Mouse (Mus musculus) splenic B cell, adult 2 months (primary cell): ENCODE results near the gene Erich3.

Source experiments
- DNase-seq: peaks from one replicate; pipeline ENCODE4 v3.0.0-alpha.2; 2011; ENCODE audit warnings: low read depth, low spot score
- H3K27me3 ChIP-seq: 2 replicates; pipeline ENCODE4 v1.6.1; 2012; ENCODE audit warnings: mild to moderate bottlenecking, low read length, moderate library complexity, mixed read lengths; ENCODE audit not compliant: control insufficient read depth, poor library complexity, insufficient read depth, severe bottlenecking
- H3K36me3 ChIP-seq: 2 replicates; pipeline ENCODE4 v1.6.1; 2012; ENCODE audit warnings: mild to moderate bottlenecking, low read length, moderate library complexity, mixed read lengths; ENCODE audit not compliant: control insufficient read depth, poor library complexity, insufficient read depth, severe bottlenecking

Erich3 gene

GRCm38 (mm10) chr3:154698907-154699306 is 35.2 kb downstream of the Erich3 start:
- no peak for DNase-seq
- Histone ChIP-seq H3K36me3 (no peaks in the 10 kb centered on the region), H3K27me3 (no peaks in the 10 kb centered on the region)

- DNase-seq, result no peak
- no peaks in the 10 kb centered on the region for H3K27me3 ChIP-seq
- no peaks in the 10 kb centered on the region for H3K36me3 ChIP-seq
Measured at GRCm38 (mm10) chr3:154700296-154700695, 36.6 kb downstream of the Erich3 start.

DNA sequence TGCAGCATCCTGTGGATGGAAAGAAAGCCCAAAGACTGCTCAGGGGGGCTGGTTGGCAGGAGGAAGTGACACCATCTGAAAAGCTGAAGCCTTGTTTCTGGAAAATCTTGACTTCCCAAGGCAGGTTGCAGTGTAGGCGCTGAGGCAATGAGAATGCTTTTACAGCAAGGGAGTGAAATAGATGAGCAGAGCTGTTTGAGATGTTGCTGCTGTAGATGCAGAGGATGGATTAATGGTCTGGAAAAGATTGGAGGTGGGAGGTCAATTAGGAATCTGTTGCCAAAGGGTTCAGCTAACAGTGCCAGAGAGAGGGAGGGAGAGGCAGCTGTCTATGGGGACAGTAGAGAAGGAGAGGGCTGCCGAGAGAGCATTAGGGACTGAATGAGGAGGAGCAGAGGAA is 37.1 kb downstream of the Erich3 start:
- no peak for DNase-seq
- Histone ChIP-seq H3K27me3 (no peaks in the 10 kb centered on the region), H3K36me3 (no peaks in the 10 kb centered on the region)

GRCm38 (mm10) chr3:154704755-154705154 is 41.1 kb downstream of the Erich3 start:
- no peaks in the 10 kb centered on the region for H3K36me3 ChIP-seq
- no peaks in the 10 kb centered on the region for H3K27me3 ChIP-seq
- DNase-seq, result no peak

- Histone ChIP-seq H3K36me3 (no peaks in the 10 kb centered on the region), H3K27me3 (no peaks in the 10 kb centered on the region)
- no peak for DNase-seq
Measured at GRCm38 (mm10) chr3:154708150-154708549, 44.5 kb downstream of the Erich3 start.

DNA sequence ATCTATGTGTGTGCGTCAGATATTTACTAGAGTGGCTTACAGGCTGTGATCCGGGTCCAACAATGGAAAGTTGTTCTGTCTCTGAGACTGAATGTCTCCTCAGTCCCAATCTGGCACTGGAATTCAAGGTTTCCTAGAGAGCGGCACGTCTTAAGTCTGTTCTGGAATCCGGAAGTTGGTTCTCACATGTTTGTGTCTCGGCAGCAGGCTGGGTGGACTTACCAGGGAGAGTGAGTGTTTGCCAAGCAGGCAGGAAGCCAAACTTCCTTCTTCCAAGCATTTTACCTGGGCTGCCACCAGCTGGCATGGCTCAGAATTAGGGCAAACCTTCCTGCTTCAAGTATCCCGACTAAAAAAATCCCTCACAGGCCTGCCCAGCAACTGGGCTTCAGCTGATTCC is 59.5 kb downstream of the Erich3 start:
- Histone ChIP-seq H3K27me3 (no peaks in the 10 kb centered on the region), H3K36me3 (no peaks in the 10 kb centered on the region)
- DNase-seq, result no peak

DNA sequence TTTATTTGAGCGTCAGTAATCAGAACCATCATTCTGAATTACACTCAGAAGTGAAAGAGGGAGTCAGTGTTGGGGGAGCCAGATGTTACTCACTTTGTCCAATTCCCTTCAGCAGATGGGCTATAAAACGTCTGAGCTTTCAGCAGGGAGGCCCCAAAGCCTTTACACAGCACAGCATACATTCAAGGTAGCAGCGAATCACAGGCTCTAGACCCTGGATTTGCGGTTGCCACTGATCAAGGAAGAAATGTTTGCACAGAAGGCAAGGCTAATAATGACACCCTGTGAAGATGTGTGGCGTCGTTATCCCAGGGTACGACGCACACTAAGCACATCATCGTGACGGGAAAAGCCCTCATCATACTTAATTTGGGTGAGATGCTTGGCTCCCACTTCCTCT is 67.8 kb downstream of the Erich3 start:
- Histone ChIP-seq H3K27me3 (no peaks in the 10 kb centered on the region), H3K36me3 (no peaks in the 10 kb centered on the region)
- DNase-seq, result no peak

DNA sequence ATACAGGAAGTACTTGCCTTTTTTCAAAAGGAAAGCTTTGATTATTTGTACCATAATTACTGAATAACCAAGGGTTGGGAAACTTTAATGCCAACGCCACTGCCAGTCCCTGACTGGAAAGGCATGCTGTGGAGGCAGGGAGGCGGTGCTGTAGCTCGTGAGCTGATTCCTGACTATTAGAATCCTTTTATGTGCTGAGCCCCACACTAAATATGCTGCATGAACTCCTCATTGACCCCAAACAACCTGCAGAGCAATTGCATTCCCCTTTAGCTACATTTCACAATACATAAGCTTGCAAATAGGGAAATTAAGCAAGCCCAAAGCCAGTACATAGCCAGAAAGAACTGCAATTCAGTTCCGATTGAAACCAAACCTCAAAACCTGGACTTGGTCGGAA is 77.8 kb downstream of the Erich3 start:
- no peaks in the 10 kb centered on the region for H3K27me3 ChIP-seq
- no peak for DNase-seq
- no peaks in the 10 kb centered on the region for H3K36me3 ChIP-seq

GRCm38 (mm10) chr3:154742927-154743326 is 79.3 kb downstream of the Erich3 start:
- Histone ChIP-seq H3K27me3 (no peaks in the 10 kb centered on the region), H3K36me3 (no peaks in the 10 kb centered on the region)
- no peak for DNase-seq

DNA sequence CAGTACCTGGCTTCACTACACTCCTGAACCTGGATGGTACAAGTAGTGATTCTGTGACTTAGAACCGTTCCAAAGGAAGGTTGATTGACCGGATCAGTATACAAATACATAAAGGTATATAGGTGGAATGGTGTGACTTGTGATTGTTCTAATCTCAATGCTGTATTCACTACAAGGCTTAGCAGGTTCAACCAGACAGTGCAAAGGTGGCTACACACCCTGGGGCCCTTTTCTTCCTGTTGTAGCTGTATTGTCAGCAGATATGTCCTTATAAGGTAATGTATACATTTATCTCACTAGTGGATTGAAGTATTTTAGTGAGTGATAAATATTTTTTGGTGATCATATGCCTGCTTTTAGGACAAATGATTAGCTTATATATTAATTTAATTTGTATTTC is 80.7 kb downstream of the Erich3 start:
- DNase-seq, result no peak
- no peaks in the 10 kb centered on the region for H3K36me3 ChIP-seq
- H3K27me3 ChIP-seq, result no peaks in the 10 kb centered on the region

DNA sequence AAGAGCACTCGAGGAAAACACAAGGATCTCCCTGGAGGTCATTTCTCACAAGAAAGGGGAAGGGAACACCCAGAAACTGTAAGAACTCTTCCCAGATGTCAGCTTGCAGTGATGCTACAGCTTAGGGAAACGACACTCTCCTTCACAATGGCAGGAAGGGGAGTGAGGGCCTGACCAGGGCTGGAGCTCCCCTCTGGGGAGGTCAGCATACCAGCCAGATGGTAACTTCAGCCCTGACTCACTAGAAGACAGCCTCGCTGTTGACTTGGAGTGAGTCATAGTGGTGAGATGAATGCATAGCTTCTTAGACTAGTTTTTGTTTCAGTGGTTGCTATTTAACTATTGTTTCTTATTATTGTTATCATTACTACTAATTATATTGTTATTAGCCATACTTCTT is 90.8 kb downstream of the Erich3 start:
- Histone ChIP-seq H3K27me3 (no peaks in the 10 kb centered on the region), H3K36me3 (no peaks in the 10 kb centered on the region)
- no peak for DNase-seq

- Histone ChIP-seq H3K27me3 (no peaks in the 10 kb centered on the region), H3K36me3 (no peaks in the 10 kb centered on the region)
- no peak for DNase-seq
Measured at GRCm38 (mm10) chr3:154755225-154755624, 91.6 kb downstream of the Erich3 start.

DNA sequence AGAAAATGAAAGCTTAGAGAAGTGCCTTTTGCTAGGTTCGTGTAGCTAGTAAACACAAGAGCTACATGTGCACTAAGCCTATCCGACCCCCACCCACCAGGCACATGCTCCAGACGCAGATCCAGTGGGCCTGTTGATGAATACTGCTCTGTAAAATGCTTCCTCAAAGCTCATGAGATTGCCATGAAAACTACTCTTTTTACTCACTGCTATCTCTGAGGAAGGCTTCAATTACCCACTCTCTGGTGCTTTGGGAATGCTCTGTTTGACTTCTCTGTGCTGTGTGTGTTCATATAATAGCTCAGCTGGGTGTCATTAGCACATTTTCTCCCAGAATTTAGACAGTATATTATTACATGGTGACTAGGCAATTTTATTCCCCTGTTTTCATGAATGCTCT is 94.4 kb downstream of the Erich3 start:
- DNase-seq, result no peak
- Histone ChIP-seq H3K27me3 (no peaks in the 10 kb centered on the region), H3K36me3 (no peaks in the 10 kb centered on the region)

DNA sequence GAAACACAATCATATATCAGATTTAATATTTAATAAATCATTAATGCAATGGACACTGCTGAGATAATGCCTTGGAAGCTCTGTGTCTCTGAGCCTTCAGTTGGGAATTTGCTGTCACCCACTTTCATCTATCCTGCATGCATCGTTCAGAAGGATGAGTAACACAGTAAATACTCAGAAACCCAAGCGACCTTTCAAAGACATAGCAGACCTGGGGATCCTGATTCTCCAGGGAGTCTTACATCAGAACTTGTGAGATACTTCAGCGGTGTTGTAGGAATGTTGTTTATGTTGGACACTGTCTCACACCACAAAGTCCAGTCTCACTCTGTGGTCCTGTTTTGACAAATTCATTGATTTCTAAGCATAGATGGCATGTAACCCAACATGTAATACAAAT is 97.4 kb downstream of the Erich3 start:
- no peak for DNase-seq
- H3K36me3 ChIP-seq, result no peaks in the 10 kb centered on the region
- H3K27me3 ChIP-seq, result no peaks in the 10 kb centered on the region

GRCm38 (mm10) chr3:154763374-154763773 is 99.7 kb downstream of the Erich3 start:
- no peaks in the 10 kb centered on the region for H3K36me3 ChIP-seq
- no peak for DNase-seq
- H3K27me3 ChIP-seq, result no peaks in the 10 kb centered on the region; the same call in 1 of the 2 replicates

- H3K36me3 ChIP-seq, result no peaks in the 10 kb centered on the region
- DNase-seq, result no peak
Measured at GRCm38 (mm10) chr3:154764115-154764514, 100.5 kb downstream of the Erich3 start.

More at GRCm38 (mm10) chr3:154764115-154764514, 100.5 kb downstream of the Erich3 start:
- no peaks in the 10 kb centered on the region; the same call in 1 of the 2 replicates for H3K27me3 ChIP-seq
